Mouse (Mus musculus) adrenal gland (tissue): ENCODE measurements around the gene Gabarapl2.

Experiments used
- intact Hi-C: fragments of 180-260 bp; cut with DNase I; formaldehyde crosslinking; loops from one replicate; pipeline ENCODE4 v1.15.1; 2025
- long read RNA-seq, 2 experiments: library from polyadenylated mRNA; unstranded; transcript quantifications; one replicate each; pipeline ENCODE4 v2.0.0; 2020; ENCODE audit warnings: borderline replicate concordance in 1 of 2; ENCODE audit not compliant: insufficient replicate concordance in 1 of 2

Gene Gabarapl2
- long read RNA-seq, experiment 1, transcript Gabarapl2-201 (4 exons, 1,677 nt): major isoform, 304 of 312 reads
- long read RNA-seq, experiment 1, partial matches to known transcripts: 3 of 312 reads
- long read RNA-seq, experiment 1, other reads (novel, unspliced or antisense): 5 of 312 reads
- long read RNA-seq, experiment 2, transcript Gabarapl2-201 (4 exons, 1,677 nt): major isoform, 356 of 360 reads
- long read RNA-seq, experiment 2, partial matches to known transcripts: 1 of 360 reads
- long read RNA-seq, experiment 2, other reads (novel, unspliced or antisense): 3 of 360 reads

DNA sequence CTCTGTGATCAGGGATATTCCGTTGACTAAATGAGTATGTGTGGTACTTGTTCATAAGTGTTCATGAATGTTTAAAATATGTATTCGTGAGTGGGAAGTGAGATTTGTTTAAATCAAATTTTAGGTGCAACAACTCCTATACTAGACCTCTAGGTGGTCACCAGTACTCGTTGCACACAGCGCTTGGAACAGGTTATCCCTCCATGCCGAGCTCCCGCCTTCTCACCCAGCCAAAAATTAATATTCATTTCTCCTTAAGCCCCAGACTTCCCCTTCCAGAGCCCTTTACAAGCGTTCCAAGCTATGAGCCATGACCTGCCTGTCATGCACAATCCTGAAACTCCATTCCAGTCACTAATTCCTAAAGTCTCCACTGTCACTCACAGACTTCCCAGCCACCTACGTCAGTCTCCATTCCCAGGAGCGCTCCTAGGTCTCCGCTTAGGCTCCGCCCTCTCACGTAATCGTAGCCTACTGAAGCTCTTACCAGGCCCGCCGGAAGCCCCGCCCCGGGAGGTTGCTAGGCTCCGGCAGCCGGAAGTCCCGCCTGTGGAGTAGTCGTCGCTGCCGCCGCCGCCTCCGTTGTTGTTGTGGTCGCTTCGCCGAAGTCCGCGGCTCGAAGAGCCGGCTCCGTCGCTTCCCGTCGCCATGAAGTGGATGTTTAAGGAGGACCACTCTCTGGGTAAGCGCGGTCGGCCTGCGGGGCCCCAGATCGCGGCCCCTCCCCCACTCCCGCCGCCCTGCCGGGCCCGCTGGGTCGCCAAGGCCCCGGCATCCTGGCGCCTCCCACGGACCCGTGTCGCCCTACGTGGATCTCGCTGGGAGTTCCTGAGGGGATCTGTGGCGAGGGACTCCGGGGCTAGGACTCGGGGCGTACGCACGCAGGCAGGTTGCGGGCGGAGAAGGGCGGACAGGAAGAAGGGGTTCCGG lies at the start of gene Gabarapl2:
Gene Gabarapl2 (plus strand): TSS at position 533 of the 930 bp plus-strand sequence.
- intact Hi-C loops: loop anchor here (5.0 kb wide), 1 partner anchor 52 kb away; the partner anchor contains the start of gene Adat1

DNA sequence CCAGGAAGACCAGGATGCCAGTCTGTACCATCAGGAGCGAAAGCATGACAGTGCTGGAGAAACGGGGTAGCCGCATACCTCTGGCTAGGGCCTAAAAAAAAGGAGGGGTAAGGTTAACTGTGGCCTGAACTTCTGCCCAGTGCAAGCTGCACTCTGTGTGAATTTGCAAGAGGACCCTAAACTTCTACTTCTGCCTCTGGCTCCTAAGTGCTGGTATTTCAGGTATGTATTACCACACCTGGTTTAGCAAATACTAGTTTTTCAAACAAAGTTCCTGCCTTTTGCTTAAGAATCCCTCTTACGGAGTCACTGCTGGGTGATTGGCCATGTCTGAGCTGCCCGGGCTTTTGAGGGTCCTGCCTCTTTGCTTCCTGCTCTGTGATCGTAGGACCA lies 49.6 kb upstream of the Gabarapl2 start:
- intact Hi-C loops: no loop called here

DNA sequence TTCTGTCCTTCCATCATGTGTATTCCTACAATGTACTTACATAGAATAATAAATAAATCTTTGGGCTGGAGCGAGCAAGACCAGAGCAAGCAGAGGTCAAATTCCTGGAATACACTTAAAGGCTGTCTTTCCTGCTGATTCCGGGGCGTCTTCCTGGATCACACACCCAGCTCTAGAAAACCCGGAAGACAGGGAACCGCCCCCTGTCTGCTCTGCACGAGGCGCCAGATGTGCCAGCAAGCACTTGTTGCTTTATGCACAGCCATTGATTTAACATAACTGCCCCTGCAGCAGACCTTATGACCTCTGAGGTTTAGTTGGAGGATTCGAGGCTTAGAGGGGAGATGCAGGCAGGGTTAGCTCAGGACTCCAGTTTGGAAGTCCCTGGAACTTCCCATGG lies 48.5 kb upstream of the Gabarapl2 start:
- intact Hi-C loops: no loop called here

DNA sequence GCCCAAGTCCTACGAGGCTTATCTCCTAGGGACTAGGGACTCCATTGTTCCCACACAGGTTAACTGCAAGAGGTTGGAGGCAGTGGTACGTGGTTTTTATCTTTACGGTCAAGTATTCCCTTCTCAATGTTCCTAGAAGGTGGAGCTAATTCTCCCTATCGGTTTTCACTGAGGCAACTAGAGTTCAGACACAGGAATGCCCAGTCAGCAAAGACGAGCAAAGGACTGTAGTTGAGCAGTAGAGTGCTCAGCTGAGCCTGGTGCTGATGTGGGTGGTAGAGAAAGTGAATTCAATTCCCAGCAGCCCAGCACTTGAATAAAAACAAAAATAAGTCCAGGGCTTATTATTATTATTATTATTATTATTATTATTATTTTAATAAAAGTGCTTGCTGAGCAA lies 47.9 kb upstream of the Gabarapl2 start:
- intact Hi-C loops: no loop called here

DNA sequence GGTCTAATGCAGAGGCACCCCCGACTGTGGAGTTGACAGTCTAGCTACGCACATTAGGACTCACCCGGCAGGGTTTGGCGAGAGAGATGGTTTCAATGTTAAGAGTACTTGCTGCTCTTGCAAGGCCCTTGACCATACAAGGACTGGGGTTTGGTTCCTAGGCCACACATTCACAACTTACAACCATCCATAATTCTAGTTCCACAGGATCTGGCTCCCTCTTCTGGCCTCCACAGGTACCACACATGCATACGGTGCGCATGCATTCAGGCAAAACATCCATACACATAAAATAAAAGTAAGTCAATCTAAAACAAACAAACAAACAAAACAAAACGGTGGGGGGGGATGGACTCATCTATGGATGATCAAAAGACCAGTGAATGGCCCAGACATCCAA lies 45.5 kb upstream of the Gabarapl2 start:
- intact Hi-C loops: no loop called here

DNA sequence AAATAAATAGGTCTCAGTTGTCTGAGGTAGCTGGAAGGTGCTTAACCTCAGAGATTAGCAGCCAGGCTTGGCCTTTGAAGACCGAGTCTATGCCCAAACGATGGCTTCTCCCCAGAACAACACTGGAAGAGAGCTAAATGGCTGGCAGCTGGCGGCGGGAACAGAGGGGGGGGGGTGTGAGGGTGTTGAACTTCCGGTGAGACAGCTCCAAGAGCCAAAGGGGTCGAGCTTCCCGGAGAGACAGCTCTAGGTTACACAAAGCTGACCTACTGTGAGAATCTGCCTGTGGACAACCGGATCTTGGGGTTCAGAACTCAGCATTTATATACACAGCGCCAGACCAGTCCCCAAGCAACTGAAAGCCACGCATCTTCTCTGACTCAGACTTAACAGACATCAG lies 41.9 kb upstream of the Gabarapl2 start:
- intact Hi-C loops: no loop called here

DNA sequence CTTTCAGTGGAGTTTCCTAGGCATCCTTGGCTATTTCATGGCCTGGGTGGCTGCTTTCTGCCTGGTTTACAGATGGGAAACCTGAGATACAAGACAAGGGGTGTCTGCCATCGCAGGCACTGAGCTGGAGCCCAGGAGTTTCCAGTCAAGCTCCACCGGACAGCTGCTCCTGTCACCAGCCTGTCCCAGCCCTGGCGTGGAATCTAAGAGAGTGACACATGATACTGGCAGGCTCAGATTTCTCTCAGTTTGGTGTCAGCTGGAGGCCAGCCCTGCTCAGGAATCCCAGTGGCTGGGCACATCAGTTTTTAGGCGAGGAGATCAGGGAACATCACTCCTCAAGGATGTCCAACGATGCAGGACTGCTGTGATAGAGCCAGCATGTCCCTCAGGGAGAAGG lies 38.4 kb upstream of the Gabarapl2 start:
- intact Hi-C loops: no loop called here

DNA sequence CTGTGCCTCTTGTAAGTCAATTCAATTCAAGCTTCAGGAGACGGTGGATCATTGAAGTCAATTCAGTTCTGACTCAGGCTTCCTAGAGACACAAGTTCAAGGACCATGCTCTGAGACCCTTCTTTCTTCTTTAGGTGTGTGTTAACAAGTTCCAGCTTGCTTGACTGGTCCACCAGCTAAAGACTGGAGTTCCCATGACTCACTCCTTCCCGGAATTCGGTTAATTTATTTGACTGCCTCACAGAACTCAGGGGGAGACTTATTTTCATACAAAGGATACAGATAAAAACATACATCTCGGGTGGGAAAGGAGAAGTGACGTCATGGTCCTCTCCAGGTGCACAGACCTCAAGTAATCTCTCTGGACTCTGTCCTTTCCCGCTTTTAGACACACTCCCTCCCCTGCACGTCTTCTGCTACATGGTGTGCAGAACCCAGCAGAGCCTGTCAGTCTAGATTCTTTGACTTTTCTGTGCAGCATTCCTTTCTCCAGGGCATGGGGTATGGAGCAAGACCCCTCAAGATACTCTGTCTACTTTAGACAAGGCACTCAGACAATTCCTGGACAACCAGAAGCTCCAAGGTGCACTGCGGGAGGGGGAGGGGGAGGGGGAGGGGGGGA lies 34.9 kb upstream of the Gabarapl2 start:
- intact Hi-C loops: no loop called here

DNA sequence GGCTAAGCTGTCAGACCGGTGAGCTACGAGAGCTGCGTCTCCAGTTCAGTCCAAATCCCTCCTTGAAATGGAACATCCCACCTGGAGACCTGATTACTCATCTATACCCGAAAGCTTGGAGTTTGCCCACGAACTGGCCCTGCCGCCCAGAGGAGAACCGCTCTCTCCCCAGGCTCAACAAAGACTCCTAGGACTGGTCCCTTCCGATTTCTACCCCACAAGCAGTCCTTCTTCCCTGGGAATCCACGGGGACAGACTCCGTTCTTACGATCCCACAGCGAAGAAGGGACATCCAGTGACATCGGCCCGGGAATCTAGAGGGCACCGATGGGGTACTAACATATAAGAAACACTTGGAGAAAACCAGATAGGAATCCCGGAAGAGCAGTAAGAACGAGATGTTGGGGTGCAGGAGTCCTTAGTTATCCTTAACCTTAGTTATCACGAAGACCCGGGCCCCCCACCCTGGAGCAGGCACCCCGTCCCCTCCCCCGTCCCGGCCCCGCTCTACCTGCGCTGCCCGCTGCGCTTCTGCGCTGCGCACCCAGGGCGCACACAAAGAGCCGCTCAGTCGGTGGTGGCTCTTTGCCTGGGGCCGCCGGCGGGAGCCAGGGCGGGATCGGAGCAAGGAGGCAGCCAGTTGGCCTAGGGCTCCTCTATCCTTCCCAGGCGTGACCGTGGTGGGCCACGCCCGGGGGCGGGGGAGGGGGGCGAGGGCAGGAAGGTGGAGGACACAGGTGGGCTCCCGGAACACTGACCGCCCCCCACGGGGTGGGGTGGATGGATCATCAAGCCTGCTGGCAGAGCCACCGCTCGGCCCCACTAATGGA lies 30.7 kb upstream of the Gabarapl2 start, which contains the start of gene Chst5:
Gene Chst5 (minus strand): TSS at position 827 of the 830 bp plus-strand sequence.
- intact Hi-C loops: no loop called here

DNA sequence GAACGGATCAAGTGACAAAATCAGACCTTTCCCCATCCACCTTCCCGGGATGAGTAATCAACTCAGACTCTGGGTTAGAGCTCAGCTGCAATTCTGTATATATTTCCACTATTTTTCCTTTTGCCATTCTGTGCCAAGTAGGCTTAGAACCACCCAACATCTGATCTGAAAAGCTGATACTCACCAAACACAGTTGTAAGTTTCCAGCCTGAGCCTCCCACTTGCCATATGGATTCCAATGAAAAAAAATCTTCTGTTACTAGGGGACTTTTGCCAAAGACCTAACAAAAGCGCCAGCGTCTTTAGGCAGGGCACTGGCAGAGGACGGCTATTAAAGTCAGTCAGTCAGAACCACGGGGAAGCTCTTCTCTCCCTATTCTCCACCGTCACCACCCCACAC lies 28.9 kb upstream of the Gabarapl2 start:
- intact Hi-C loops: no loop called here

DNA sequence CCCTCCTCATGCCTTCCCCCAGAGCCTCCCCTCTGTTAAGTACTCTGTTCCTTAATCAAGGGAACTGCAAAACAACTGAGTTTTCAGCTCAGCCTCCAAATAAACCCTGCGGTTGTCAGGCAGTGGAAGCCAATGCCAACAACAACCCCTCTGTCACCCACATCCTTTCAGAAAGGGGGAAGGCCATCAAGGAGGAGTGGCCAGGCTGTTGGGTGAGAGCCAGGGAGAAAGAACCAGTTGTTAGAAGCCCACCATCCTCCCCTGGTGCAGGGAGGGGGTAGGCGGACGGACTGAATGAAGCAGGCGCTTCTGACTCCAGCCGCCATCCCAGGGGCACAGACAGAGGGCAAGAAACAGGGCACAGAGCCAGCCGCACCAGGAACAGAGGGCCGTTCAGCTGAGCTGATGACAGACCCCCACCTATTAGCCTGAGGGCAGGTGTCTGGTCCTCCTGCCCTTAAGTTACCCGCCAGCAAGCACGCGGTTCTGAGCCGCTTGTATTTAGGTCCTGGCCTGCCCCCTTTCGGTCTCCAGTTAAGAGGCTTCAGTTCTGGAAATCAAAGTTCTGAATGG lies 27.6 kb upstream of the Gabarapl2 start:
- intact Hi-C loops: no loop called here

DNA sequence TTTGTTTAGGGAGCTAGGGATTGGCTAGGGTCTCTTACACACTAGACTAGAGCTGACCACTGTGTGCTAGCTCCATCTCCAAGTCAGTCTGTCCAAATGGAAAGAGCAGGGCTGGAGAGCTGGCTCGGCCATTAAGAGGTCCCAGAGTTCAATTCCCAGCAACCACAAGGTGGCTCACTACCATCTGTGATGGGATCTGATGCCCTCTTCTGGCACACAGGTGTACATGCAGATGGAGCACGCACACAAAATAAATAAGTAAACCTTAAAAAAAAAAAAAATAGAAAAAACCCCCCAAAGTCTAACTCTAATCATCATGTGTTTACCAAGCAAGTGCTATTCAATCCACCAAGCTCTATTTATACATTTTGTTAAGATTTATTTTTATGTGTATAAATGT lies 20.8 kb upstream of the Gabarapl2 start:
- intact Hi-C loops: loop anchor here (5.0 kb wide), 1 partner anchor 37 kb away; no protein-coding TSS in a partner anchor

DNA sequence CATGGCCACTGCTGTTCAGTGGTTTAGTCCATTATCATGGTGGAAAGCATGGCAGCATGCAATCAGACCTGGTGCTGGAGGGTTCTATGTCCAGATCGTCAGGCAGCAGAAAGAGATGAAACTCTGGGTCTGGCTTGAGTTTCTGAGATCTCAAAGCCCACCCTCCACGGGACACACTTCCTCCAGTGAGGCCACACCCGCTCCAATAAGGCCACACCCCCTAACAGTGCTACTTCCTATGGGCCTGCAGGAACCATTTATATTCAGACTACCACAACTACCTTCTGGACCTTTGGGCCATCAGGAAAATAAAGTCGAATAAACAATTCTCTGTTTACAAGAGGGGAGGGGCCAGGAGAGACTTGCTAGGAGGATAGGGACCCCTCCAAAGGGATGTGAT lies 19.5 kb upstream of the Gabarapl2 start:
- intact Hi-C loops: loop anchor here (5.0 kb wide), 1 partner anchor 39 kb away; no protein-coding TSS in a partner anchor

DNA sequence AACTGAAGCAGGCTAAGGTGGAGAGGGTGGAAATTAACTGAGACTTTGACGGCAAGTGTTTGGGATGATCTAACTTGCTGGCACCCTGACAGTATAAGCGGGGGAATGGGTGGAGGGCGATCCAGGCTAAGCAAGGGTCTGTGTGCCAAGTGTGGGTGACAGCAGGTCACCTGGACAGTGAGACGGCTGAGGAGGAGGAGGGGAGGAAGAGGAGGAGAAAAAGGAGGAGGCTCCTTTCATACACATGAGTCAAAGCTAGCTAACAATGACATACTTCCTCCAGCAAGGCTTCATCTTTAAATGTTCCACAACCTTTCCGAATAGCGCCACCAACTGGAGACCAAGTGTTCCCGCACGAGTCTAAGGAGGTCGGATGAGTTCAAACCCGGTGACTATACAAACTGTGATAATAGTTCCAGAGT lies 17.1 kb upstream of the Gabarapl2 start:
- intact Hi-C loops: loop anchor here (5.0 kb wide), 1 partner anchor 41 kb away; no protein-coding TSS in a partner anchor

DNA sequence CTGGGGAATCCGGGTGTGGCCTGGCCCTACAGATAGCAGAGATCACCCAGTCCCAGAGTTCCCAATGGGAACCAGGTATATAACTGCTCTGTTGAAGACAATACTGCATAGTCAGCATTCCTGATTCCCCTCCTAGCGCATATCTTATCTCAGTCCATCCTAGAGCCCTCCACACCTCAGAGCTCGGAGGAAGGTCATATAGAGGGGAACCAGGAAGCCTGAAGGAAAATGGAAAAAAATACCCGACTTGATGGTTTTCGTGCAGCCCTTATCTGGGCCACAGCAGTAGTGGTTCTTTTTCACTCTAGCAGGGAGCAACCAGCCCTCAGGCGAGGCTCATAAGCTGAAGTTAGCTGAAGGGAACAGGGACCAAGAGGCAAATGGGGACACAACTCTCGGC lies 15.5 kb upstream of the Gabarapl2 start:
- intact Hi-C loops: loop anchor here (5.0 kb wide), 1 partner anchor 43 kb away; no protein-coding TSS in a partner anchor

DNA sequence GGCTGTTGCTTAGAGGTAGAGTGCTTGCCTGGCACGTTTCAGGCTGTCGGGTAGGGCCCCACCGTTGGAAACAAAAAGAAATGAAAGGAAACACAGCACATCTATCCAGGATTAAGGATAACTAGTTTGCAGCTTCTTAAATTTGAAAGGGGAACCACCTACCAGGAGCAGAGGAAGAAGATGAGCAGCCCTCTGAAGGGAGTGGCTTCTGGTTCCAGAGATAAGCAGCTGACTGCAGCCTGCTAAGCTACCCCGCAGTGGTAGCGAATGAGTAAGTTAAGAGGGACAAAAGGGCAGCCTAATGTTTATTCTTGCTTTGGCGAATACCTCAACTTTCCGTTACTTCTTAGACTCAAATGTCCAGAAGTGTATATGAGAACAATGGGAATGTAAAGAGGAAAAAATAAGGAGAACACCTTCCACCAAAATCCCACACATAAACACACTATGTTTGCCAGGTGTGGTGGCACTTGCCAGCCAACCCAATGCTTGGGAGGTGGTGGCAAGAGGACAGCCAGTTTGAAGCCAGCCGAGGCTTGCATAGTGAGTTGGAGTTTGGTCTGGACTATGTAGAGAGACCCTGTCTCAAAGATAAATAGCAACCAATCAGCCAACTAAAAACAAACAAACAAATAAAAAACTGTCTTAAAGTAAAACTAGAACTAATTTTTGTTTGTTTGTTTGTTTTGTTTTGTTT lies 10.7 kb upstream of the Gabarapl2 start:
- intact Hi-C loops: no loop called here

DNA sequence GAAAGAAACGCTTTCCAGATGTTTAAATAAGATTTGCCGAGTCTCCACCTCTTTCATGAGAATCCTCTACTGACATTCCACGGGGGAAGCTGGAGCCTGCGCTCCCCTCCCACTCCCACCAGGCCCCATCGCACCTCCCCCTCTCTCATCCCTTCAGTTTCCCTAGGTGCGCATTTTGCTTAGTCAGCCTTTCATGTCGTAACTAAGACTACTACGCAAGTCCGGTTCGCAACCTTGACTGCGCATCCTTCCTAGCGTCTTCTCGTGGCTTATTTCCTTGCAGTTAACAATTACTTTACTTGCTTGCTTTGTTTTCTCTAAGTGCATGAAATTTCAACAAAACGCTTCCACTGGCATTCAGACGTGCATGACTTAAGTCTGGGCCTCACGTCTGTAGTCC lies 8.8 kb upstream of the Gabarapl2 start:
- intact Hi-C loops: no loop called here

DNA sequence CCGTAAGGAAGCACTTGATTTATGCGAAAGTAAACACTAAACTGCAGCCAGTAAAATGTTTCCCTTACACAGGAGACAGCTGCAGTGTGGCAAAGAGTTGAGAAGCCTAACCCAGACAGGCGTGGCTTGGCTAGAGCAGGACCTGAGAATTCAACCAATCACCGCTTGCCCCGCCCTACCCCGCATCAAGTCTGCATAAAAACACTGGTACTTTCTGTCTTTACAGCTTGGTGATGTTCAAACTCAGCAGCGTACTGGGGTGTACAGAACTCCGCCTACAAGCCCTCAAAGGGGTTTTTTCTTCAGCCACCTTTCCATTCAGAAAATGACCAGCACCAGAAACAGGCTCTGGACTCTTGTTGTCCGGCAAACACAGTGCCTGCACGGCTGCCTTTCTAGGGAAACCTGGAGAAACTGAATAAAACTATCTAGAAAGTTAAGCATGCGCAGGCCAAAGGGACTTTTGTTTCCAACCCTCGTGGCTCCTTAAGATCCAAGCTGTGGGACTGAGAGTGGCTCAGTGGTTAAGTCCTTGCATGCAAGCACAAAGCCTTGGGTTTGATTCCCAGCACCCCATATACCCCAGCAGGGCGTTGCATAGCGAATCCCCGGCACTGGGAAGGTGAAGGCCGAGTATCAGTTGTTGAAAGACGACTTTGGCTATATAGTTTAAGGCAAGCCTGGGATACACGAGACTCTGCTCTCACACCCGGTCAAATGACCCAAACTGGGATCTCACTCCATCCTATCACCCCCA lies 7.7 kb upstream of the Gabarapl2 start:
- intact Hi-C loops: no loop called here
